Mouse (Mus musculus): Measurements from ENCODE around the gene Dock4. TPM values are rescaled to one million over a fixed set of nuclear protein-coding genes. Genes with fewer than 3 reads are reported as not detected.

The Dock4 gene
- 3.2 and 4.3 TPM in 2 replicates for polyA plus RNA-seq (2015; fragmentation: Nextera tagmentation; extraction: Ambion mirVana)

GRCm38 (mm10) chr12:40445648-40446449 lies at the start of gene Dock4, which contains the start of gene Zfp277:
Dock4 (plus strand) TSS chr12:40445952.
Zfp277 (minus strand) TSS chr12:40445902.

Other genes starting within 250 kb of the Dock4 start
- gene Lsmem1, start 246.5 kb upstream of the Dock4 start, polyA plus RNA-seq (2015; fragmentation: Nextera tagmentation; extraction: Ambion mirVana): 17.5 and 20.2 TPM in 2 replicates
- gene Ifrd1, start 197.4 kb upstream of the Dock4 start, polyA plus RNA-seq (2015; fragmentation: Nextera tagmentation; extraction: Ambion mirVana): 78.2 and 128 TPM in 2 replicates
- 17.0 and 17.1 TPM in 2 replicates for gene Zfp277, start 50 bp upstream of the Dock4 start, polyA plus RNA-seq (2015; fragmentation: Nextera tagmentation; extraction: Ambion mirVana)

All from skeletal muscle tissue, postnatal 0 days (tissue).